Mouse (Mus musculus) limb, embryonic 14.5 days (tissue): ENCODE measurements around the gene Mecom. TPM values are rescaled to one million over a fixed set of nuclear protein-coding genes. Genes with fewer than 3 reads are reported as not detected.

Experiments
- ATAC-seq: fragments of 200-750 bp; cut with Nextera tagmentation; 2 replicates; pipeline ENCODE4 v1.8.0; 2017; ENCODE audit warnings: low read depth, moderate number of reproducible peaks, moderate TSS enrichment; ENCODE audit not compliant: low FRiP score
- DNase-seq: peaks from one replicate; pipeline ENCODE4 v3.0.0-alpha.2; 2015; ENCODE audit warnings: low spot score
- H3K27ac ChIP-seq: fragments of 300-500 bp; sonication (generic); replicated peaks from 2 replicates; pipeline ENCODE4 v1.5.1; 2014; ENCODE audit warnings: low read depth, mild to moderate bottlenecking, low read length, moderate library complexity, mixed read lengths
- H3K27me3 ChIP-seq: fragments of 300-500 bp; sonication (generic); 2 replicates; pipeline ENCODE4 v1.6.1; 2014; ENCODE audit warnings: low read length, mixed read lengths; ENCODE audit not compliant: control insufficient read depth, insufficient read depth
- H3K36me3 ChIP-seq: fragments of 300-500 bp; sonication (generic); 2 replicates; pipeline ENCODE4 v1.6.1; 2014; ENCODE audit warnings: mild to moderate bottlenecking, low read length, moderate library complexity, mixed read lengths; ENCODE audit not compliant: control insufficient read depth, insufficient read depth
- H3K4me1 ChIP-seq: fragments of 300-500 bp; sonication (generic); 2 replicates; pipeline ENCODE4 v1.6.1; 2014; ENCODE audit warnings: antibody characterized with exemption, low read length, mixed read lengths; ENCODE audit not compliant: control insufficient read depth, insufficient read depth
- H3K4me2 ChIP-seq: fragments of 300-500 bp; sonication (generic); replicated peaks from 2 replicates; pipeline ENCODE4 v1.6.1; 2014; ENCODE audit warnings: low read depth, mild to moderate bottlenecking, low read length, moderate library complexity; ENCODE audit not compliant: severe bottlenecking
- H3K4me3 ChIP-seq: fragments of 300-500 bp; sonication (generic); replicated peaks from 2 replicates; pipeline ENCODE4 v1.5.1; 2014; ENCODE audit warnings: low read length
- H3K9ac ChIP-seq: fragments of 300-500 bp; sonication (generic); 2 replicates; pipeline ENCODE4 v1.6.1; 2014; ENCODE audit warnings: mild to moderate bottlenecking, low read depth, low read length, moderate library complexity; ENCODE audit not compliant: severe bottlenecking
- H3K9me3 ChIP-seq: fragments of 300-500 bp; sonication (generic); 2 replicates; pipeline ENCODE4 v1.6.1; 2016; ENCODE audit warnings: low read length; ENCODE audit not compliant: control insufficient read depth
- POLR2A ChIP-seq: fragments of 200-500 bp; IDR thresholded peaks from 2 replicates; pipeline ENCODE4 v1.8.0; 2012; ENCODE audit warnings: inconsistent platforms, mild to moderate bottlenecking, moderate library complexity, borderline replicate concordance; ENCODE audit not compliant: insufficient read depth, insufficient read length; ENCODE audit errors: extremely low read depth
- WGBS: fragments of 180-500 bp; shearing (Covaris S2); extraction: QIAGEN DNeasy Blood & Tissue Kit; methylation state at CpG from one replicate; pipeline ENCODE4 v1.1.7; 2014; 5-methylcytosine and 5-hydroxymethylcytosine counted together
- polyA plus RNA-seq, 2 experiments: library from polyadenylated mRNA; depleted of rRNA in 1 of 2; stranded (reverse) in 1 of 2; unstranded in 1 of 2; fragments of >200 nt; fragmentation: Nextera tagmentation in 1 of 2; extraction: Ambion mirVana in 1 of 2; gene quantifications; 2 replicates each; pipeline versions ENCODE4 v1.2.1 to v1.2.3; 2012 to 2014

Mecom gene
- polyA plus RNA-seq, 2 experiments, result 35.8 to 42.2 TPM

DNA sequence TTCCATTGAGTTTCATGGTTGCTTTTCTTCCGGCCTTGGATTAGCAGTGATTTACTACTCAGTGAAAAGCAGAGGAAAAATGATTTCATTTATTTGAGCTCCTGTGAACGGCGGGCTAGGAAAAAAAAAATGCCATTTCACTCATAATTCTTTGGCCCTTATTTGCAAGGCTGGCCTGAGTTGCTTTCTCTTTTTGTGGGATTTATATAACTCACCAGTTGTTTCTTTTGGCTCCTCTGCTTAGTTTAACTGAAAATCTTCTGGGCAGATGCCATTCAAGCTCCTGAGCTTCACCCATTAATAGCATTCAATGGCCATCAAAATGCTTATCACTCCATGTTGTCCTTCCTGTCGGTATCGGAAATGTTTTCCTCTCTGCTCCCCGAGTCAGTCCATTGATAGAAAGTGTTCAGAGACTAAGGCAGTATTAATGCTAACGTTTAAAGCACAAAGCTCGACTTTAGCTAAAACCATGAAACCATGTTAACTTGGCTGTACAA, 304.0 kb downstream of the Mecom start:
- H3K4me1 ChIP-seq, result peaks cover 46% of the 10 kb centered on the region
- no peak for TF ChIP-seq POLR2A
- H3K27ac ChIP-seq, result peak overlapping the region; percentile 56
- 0 out of 2 replicates have a peak, but pooled peaks cover 2% of the 10 kb centered on the region for H3K9me3 ChIP-seq
- 34% methylated on average over 8 of the region's 8 CpGs for WGBS
- no peaks in the 10 kb centered on the region for H3K36me3 ChIP-seq
- H3K4me3 ChIP-seq, result no peak overlapping the region
- no peaks in the 10 kb centered on the region for H3K27me3 ChIP-seq
- DNase-seq (peak; percentile 17), ATAC-seq (no peak)
- H3K9ac ChIP-seq, result no peak overlapping the region
- H3K4me2 ChIP-seq, result 0 out of 2 replicates have a peak overlapping the region, but pooled peaks have one; percentile 1

GRCm38 (mm10) chr3:30239416-30239815, 308.4 kb downstream of the Mecom start:
- peaks cover 17% of the 10 kb centered on the region for H3K4me1 ChIP-seq
- no peaks in the 10 kb centered on the region for H3K27me3 ChIP-seq
- no peak for TF ChIP-seq POLR2A
- DNase-seq (no peak), ATAC-seq (no peak)
- no peaks in the 10 kb centered on the region for H3K36me3 ChIP-seq
- H3K4me2 ChIP-seq, result no peak overlapping the region
- WGBS, result 58% methylated on average over 1 of the region's 1 CpGs
- H3K9me3 ChIP-seq, result 0 out of 2 replicates have a peak, but pooled peaks cover 3% of the 10 kb centered on the region
- no peak overlapping the region for H3K27ac ChIP-seq
- no peak overlapping the region for H3K9ac ChIP-seq
- H3K4me3 ChIP-seq, result no peak overlapping the region

DNA sequence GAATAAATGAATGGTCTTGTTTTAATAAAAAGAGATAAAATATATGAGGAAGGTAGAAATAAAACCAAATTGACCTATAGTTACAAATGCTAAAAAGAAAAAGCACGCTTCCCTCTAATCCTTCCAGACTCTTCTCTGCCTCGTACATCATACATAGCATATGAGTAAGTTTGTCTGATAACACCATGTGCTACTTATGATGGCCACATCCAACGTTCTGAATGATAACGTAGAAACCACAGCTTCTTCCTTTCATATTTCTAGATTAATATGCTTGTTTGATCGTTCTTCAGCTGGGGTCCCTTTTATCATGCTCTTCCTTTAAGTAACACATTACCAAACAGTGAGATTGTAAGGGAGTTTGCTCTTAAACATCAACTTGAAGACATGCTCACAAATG, 310.3 kb downstream of the Mecom start:
- H3K4me2 ChIP-seq, result no peak overlapping the region
- no peak overlapping the region for H3K9ac ChIP-seq
- no peaks in the 10 kb centered on the region for H3K36me3 ChIP-seq
- H3K9me3 ChIP-seq, result 0 out of 2 replicates have a peak, but pooled peaks cover 3% of the 10 kb centered on the region
- H3K4me3 ChIP-seq, result no peak overlapping the region
- no peak for DNase-seq
- peaks cover 8% of the 10 kb centered on the region; the same call in 1 of the 2 replicates for H3K4me1 ChIP-seq
- 90% methylated on average over 5 of the region's 5 CpGs for WGBS
- TF ChIP-seq POLR2A, result no peak
- no peak overlapping the region for H3K27ac ChIP-seq
- ATAC-seq, result no peak
- H3K27me3 ChIP-seq, result no peaks in the 10 kb centered on the region

DNA sequence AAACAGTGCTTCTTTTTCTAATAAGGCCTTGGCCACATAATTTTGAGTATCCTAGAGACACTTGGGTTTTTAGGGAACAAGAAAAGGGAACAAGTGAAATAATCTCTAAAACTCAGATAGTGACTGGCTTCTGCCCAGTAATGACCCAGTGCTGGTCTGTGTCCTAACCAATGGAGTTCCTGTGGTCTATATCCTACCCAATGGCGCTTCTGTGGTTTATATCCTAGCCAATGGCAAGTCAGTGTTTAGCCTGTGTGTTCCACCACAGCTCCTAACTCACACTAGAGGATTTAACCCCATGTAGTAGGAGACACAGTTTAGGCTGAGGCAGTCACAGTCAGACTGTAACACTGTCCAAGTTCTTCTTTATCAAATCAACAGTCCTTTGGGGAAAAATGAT, 313.8 kb downstream of the Mecom start:
- H3K36me3 ChIP-seq, result no peaks in the 10 kb centered on the region; the same call in 1 of the 2 replicates
- TF ChIP-seq POLR2A, result no peak
- no peak overlapping the region for H3K27ac ChIP-seq
- no peak overlapping the region for H3K9ac ChIP-seq
- H3K27me3 ChIP-seq, result no peaks in the 10 kb centered on the region
- H3K4me2 ChIP-seq, result no peak overlapping the region
- ATAC-seq, result no peak
- no peak overlapping the region for H3K4me3 ChIP-seq
- peaks cover 2% of the 10 kb centered on the region; the same call in 1 of the 2 replicates for H3K4me1 ChIP-seq
- 64% methylated on average over 1 of the region's 1 CpGs for WGBS
- no peak for DNase-seq
- H3K9me3 ChIP-seq, result 0 out of 2 replicates have a peak, but pooled peaks cover 3% of the 10 kb centered on the region

DNA sequence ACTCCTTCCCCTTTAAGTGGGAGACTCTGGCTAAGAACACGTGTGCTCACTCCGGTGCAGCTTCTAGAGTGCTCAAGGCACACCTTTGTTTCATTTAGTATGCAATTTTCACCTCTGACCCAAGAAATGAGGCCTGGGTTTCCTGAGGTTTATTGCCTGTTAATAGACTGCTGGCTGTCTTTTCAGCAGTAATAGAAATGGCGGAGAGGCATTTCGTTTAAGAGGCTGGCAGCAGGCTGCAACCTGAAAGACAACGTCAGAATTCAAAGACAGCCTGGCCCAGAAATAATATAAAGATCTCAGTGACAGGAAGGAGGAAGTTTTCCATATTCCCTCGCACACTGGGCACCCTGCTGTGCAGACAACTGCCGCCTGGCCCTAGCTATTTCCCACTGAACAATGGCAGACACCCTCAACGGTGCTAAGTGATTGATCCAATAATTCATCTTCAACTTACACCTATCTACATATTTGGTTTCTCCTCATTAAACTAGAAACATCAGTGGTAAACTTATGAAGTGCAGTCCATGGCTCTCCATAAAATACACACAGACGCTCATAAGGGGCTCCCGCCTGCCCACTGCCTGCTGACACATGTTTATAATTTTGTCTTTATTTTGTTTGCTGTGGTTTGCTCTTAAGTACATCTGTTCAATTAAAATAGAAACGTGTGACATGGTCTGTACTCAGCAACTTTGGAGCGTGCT, 319.7 kb downstream of the Mecom start:
- no peak for DNase-seq
- TF ChIP-seq POLR2A, result no peak
- Histone ChIP-seq H3K27ac (peak overlapping the region; percentile 59), H3K27me3 (no peaks in the 10 kb centered on the region), H3K36me3 (no peaks in the 10 kb centered on the region; the same call in 1 of the 2 replicates), H3K4me3 (no peak overlapping the region), H3K9me3 (no peaks in the 10 kb centered on the region), H3K4me2 (peak overlapping the region; percentile 22), H3K4me1 (peaks cover 29% of the 10 kb centered on the region), H3K9ac (no peak overlapping the region)
- peak; percentile 65 for ATAC-seq
- WGBS, result 16% methylated on average over 12 of the region's 12 CpGs
